Mouse (Mus musculus): ENCODE measurements around the gene Synpo2.

DNA sequence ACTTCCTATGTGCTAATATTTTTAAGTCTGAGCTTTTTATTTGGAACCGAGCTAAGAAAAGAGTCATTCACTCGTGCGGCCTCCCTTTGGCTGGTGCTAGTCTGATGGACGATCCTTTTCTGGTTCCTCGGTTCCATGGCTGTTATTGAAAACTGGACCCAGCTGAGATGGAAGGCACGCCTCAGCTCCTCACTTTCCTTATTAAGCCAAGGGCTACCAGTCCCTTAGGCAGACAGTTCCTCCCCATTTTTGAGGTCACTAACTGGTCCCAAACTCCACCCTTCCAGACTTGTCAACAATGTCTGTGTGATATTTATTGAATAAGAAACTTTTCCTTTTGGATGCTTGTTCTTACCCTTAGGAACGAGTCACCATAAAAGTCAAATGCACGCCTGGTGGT is 112.1 kb downstream of the Synpo2 start:
- TF ChIP-seq CTCF (IDR thresholded peaks at IDR 0.05; ENCODE audit: borderline replicate concordance, extremely low read depth, insufficient read depth, insufficient read length) (no peak), POLR2A (IDR thresholded peaks at IDR 0.05; ENCODE audit: borderline replicate concordance, extremely low read depth, insufficient read depth, insufficient read length, poor library complexity, severe bottlenecking) (no peak)

All from brain, embryonic 14.5 days (tissue).